Mouse (Mus musculus): ENCODE measurements around the gene Adtrp. TPM values are rescaled to one million over a fixed set of nuclear protein-coding genes. Genes with fewer than 3 reads are reported as not detected.

Gene Adtrp
- polyA plus RNA-seq, 1 experiment from 2014 or later = 0.47 TPM

- H3K27me3 ChIP-seq (replicated peaks) = no peaks in the 10 kb centered on the region
- no peak overlapping the region for H3K27ac ChIP-seq (replicated peaks)
- ATAC-seq (ENCODE audit: low FRiP score) = no peak
- no peak overlapping the region for H3K4me3 ChIP-seq (replicated peaks)
- WGBS = 75% methylated on average over 11 of the region's 11 CpGs
- H3K9ac ChIP-seq (replicated peaks) = no peak overlapping the region
- H3K4me2 ChIP-seq = no peak overlapping the region
- no peaks in the 10 kb centered on the region for H3K9me3 ChIP-seq (replicated peaks)
- H3K36me3 ChIP-seq = no peaks in the 10 kb centered on the region
- H3K4me1 ChIP-seq = no peaks in the 10 kb centered on the region
These were observed 22.0 kb downstream of the Adtrp start for GRCm38 (mm10) chr13:41825379-41825966.

GRCm38 (mm10) chr13:41823077-41823476 is 24.4 kb downstream of the Adtrp start:
- Histone ChIP-seq H3K36me3 (no peaks in the 10 kb centered on the region), H3K4me1 (no peaks in the 10 kb centered on the region), H3K9me3 (replicated peaks) (no peaks in the 10 kb centered on the region), H3K9ac (replicated peaks) (no peak overlapping the region), H3K27me3 (replicated peaks) (no peaks in the 10 kb centered on the region), H3K4me2 (no peak overlapping the region), H3K27ac (replicated peaks) (no peak overlapping the region), H3K4me3 (replicated peaks) (no peak overlapping the region)
- 76% methylated on average over 3 of the region's 3 CpGs for WGBS
- no peak for ATAC-seq (ENCODE audit: low FRiP score)

GRCm38 (mm10) chr13:41822617-41823016 is 24.9 kb downstream of the Adtrp start:
- Histone ChIP-seq H3K27me3 (replicated peaks) (no peaks in the 10 kb centered on the region), H3K4me1 (no peaks in the 10 kb centered on the region), H3K9ac (replicated peaks) (no peak overlapping the region), H3K27ac (replicated peaks) (no peak overlapping the region), H3K9me3 (replicated peaks) (no peaks in the 10 kb centered on the region), H3K36me3 (no peaks in the 10 kb centered on the region), H3K4me2 (no peak overlapping the region), H3K4me3 (replicated peaks) (no peak overlapping the region)
- no peak for ATAC-seq (ENCODE audit: low FRiP score)
- 65% methylated on average over 2 of the region's 2 CpGs for WGBS

- Histone ChIP-seq H3K9me3 (replicated peaks) (no peaks in the 10 kb centered on the region), H3K4me2 (no peak overlapping the region), H3K4me3 (replicated peaks) (no peak overlapping the region), H3K9ac (replicated peaks) (no peak overlapping the region), H3K27me3 (replicated peaks) (no peaks in the 10 kb centered on the region), H3K36me3 (no peaks in the 10 kb centered on the region), H3K4me1 (no peaks in the 10 kb centered on the region), H3K27ac (replicated peaks) (no peak overlapping the region)
- WGBS = 57% methylated on average over 5 of the region's 5 CpGs
- ATAC-seq (ENCODE audit: low FRiP score) = no peak
These were observed 25.4 kb downstream of the Adtrp start for GRCm38 (mm10) chr13:41822091-41822490.

- Histone ChIP-seq H3K27ac (replicated peaks) (no peak overlapping the region), H3K36me3 (no peaks in the 10 kb centered on the region)
- WGBS = 87% methylated on average over 3 of the region's 3 CpGs
These were observed 26.5 kb downstream of the Adtrp start for GRCm38 (mm10) chr13:41820947-41821346.

GRCm38 (mm10) chr13:41819918-41820317 is 27.6 kb downstream of the Adtrp start:
- no peak overlapping the region for H3K27ac ChIP-seq (replicated peaks)
- H3K36me3 ChIP-seq = no peaks in the 10 kb centered on the region
- WGBS = 91% methylated on average over 4 of the region's 4 CpGs
- no peak for ATAC-seq (ENCODE audit: low FRiP score)
- H3K9me3 ChIP-seq (replicated peaks) = no peaks in the 10 kb centered on the region
- no peak overlapping the region for H3K9ac ChIP-seq (replicated peaks)
- H3K4me1 ChIP-seq = peaks cover 5% of the 10 kb centered on the region; the same call in 1 of the 2 replicates
- no peak overlapping the region for H3K4me2 ChIP-seq
- H3K4me3 ChIP-seq (replicated peaks) = no peak overlapping the region
- no peaks in the 10 kb centered on the region for H3K27me3 ChIP-seq (replicated peaks)

More at GRCm38 (mm10) chr13:41820947-41821346, 26.5 kb downstream of the Adtrp start:
- H3K4me3 ChIP-seq (replicated peaks) = no peak overlapping the region
- H3K9me3 ChIP-seq (replicated peaks) = no peaks in the 10 kb centered on the region
- peaks cover 5% of the 10 kb centered on the region; the same call in 1 of the 2 replicates for H3K4me1 ChIP-seq
- no peaks in the 10 kb centered on the region for H3K27me3 ChIP-seq (replicated peaks)
- ATAC-seq (ENCODE audit: low FRiP score) = no peak
- no peak overlapping the region for H3K9ac ChIP-seq (replicated peaks)
- no peak overlapping the region for H3K4me2 ChIP-seq

- no peaks in the 10 kb centered on the region for H3K27me3 ChIP-seq (replicated peaks)
- 90% methylated on average over 4 of the region's 4 CpGs for WGBS
- ATAC-seq (ENCODE audit: low FRiP score) = no peak
These were observed 28.0 kb downstream of the Adtrp start for GRCm38 (mm10) chr13:41819484-41819883.

GRCm38 (mm10) chr13:41817583-41817982 is 29.9 kb downstream of the Adtrp start:
- no peak for ATAC-seq (ENCODE audit: low FRiP score)
- Histone ChIP-seq H3K27ac (replicated peaks) (no peak overlapping the region), H3K4me3 (replicated peaks) (no peak overlapping the region), H3K4me1 (peaks cover 5% of the 10 kb centered on the region; the same call in 1 of the 2 replicates), H3K9ac (replicated peaks) (no peak overlapping the region), H3K27me3 (replicated peaks) (no peaks in the 10 kb centered on the region), H3K36me3 (no peaks in the 10 kb centered on the region), H3K4me2 (no peak overlapping the region), H3K9me3 (replicated peaks) (no peaks in the 10 kb centered on the region)
- 99% methylated on average over 4 of the region's 4 CpGs for WGBS

More at GRCm38 (mm10) chr13:41819484-41819883, 28.0 kb downstream of the Adtrp start:
- Histone ChIP-seq H3K4me3 (replicated peaks) (no peak overlapping the region), H3K9me3 (replicated peaks) (no peaks in the 10 kb centered on the region), H3K9ac (replicated peaks) (no peak overlapping the region), H3K36me3 (no peaks in the 10 kb centered on the region), H3K27ac (replicated peaks) (no peak overlapping the region), H3K4me2 (no peak overlapping the region), H3K4me1 (peaks cover 5% of the 10 kb centered on the region; the same call in 1 of the 2 replicates)

- 93% methylated on average over 4 of the region's 4 CpGs for WGBS
- no peak overlapping the region for H3K9ac ChIP-seq (replicated peaks)
- H3K4me1 ChIP-seq = peaks cover 5% of the 10 kb centered on the region; the same call in 1 of the 2 replicates
- no peaks in the 10 kb centered on the region for H3K9me3 ChIP-seq (replicated peaks)
- H3K4me3 ChIP-seq (replicated peaks) = no peak overlapping the region
- no peak overlapping the region for H3K27ac ChIP-seq (replicated peaks)
- H3K36me3 ChIP-seq = no peaks in the 10 kb centered on the region
- no peak for ATAC-seq (ENCODE audit: low FRiP score)
- H3K4me2 ChIP-seq = no peak overlapping the region
- no peaks in the 10 kb centered on the region for H3K27me3 ChIP-seq (replicated peaks)
These were observed 30.8 kb downstream of the Adtrp start for GRCm38 (mm10) chr13:41816643-41817042.

GRCm38 (mm10) chr13:41810776-41811175 is 36.7 kb downstream of the Adtrp start:
- Histone ChIP-seq H3K4me1 (no peaks in the 10 kb centered on the region), H3K4me2 (no peak overlapping the region), H3K4me3 (replicated peaks) (no peak overlapping the region), H3K27ac (replicated peaks) (no peak overlapping the region), H3K27me3 (replicated peaks) (no peaks in the 10 kb centered on the region), H3K9ac (replicated peaks) (no peak overlapping the region), H3K9me3 (replicated peaks) (no peaks in the 10 kb centered on the region), H3K36me3 (no peaks in the 10 kb centered on the region)
- 85% methylated on average over 7 of the region's 7 CpGs for WGBS
- ATAC-seq (ENCODE audit: low FRiP score) = no peak

- H3K27me3 ChIP-seq (replicated peaks) = no peaks in the 10 kb centered on the region
- WGBS = 37% methylated on average over 4 of the region's 4 CpGs
- H3K9ac ChIP-seq (replicated peaks) = no peak overlapping the region
- no peaks in the 10 kb centered on the region for H3K9me3 ChIP-seq (replicated peaks)
- H3K4me3 ChIP-seq (replicated peaks) = no peak overlapping the region
- H3K27ac ChIP-seq (replicated peaks) = peak overlapping the region; percentile 39; the same call in 1 of the 2 replicates
- H3K4me1 ChIP-seq = no peaks in the 10 kb centered on the region
- ATAC-seq (ENCODE audit: low FRiP score) = 0 out of 2 replicates have a peak, but pooled peaks have one; percentile 41
- no peaks in the 10 kb centered on the region for H3K36me3 ChIP-seq
- no peak overlapping the region for H3K4me2 ChIP-seq
These were observed 39.7 kb downstream of the Adtrp start for GRCm38 (mm10) chr13:41807815-41808214.

GRCm38 (mm10) chr13:41807300-41807699 is 40.2 kb downstream of the Adtrp start:
- ATAC-seq (ENCODE audit: low FRiP score) = peak; percentile 55; the same call in 1 of the 2 replicates
- Histone ChIP-seq H3K4me2 (no peak overlapping the region), H3K27ac (replicated peaks) (no peak overlapping the region), H3K36me3 (no peaks in the 10 kb centered on the region), H3K9me3 (replicated peaks) (no peaks in the 10 kb centered on the region), H3K9ac (replicated peaks) (no peak overlapping the region), H3K4me1 (no peaks in the 10 kb centered on the region), H3K27me3 (replicated peaks) (no peaks in the 10 kb centered on the region), H3K4me3 (replicated peaks) (no peak overlapping the region)
- WGBS = 27% methylated on average over 4 of the region's 4 CpGs

Measured in neural tube, embryonic 15.5 days (tissue).